Mouse (Mus musculus) cerebellum, adult 2 months (tissue): Measurements from ENCODE around the gene Klk1. TPM values are rescaled to one million over a fixed set of nuclear protein-coding genes. Genes with fewer than 3 reads are reported as not detected.

ENCODE experiments used
- DNase-seq, 2 experiments: peaks; one replicate each; pipeline ENCODE4 v3.0.0; 2021
- H3K27ac ChIP-seq: fragments of 200-500 bp; 2 replicates; pipeline ENCODE4 v1.5.1; 2012; ENCODE audit warnings: low read length, control low read depth, inconsistent platforms; ENCODE audit not compliant: insufficient read depth
- H3K27me3 ChIP-seq: fragments of 200-500 bp; 2 replicates; pipeline ENCODE4 v1.6.1; 2012; ENCODE audit warnings: inconsistent platforms, mild to moderate bottlenecking, low read length, moderate library complexity; ENCODE audit not compliant: control insufficient read depth, insufficient read depth
- H3K4me1 ChIP-seq: fragments of 200-500 bp; 2 replicates; pipeline ENCODE4 v1.6.1; 2011; ENCODE audit warnings: low read length; ENCODE audit not compliant: control insufficient read depth, insufficient read depth
- H3K4me3 ChIP-seq: fragments of 200-500 bp; replicated peaks from 2 replicates; pipeline ENCODE3; 2011; ENCODE audit warnings: mild to moderate bottlenecking, low read depth, low read length, control low read depth; ENCODE audit not compliant: insufficient read depth
- CTCF ChIP-seq: fragments of 200-500 bp; IDR thresholded peaks from 2 replicates; pipeline ENCODE4 v1.5.1; 2011; ENCODE audit warnings: low read depth, mild to moderate bottlenecking, control low read depth, low read length, moderate library complexity, borderline replicate concordance; ENCODE audit not compliant: insufficient read depth
- POLR2A ChIP-seq: fragments of 200-500 bp; IDR thresholded peaks from 2 replicates; pipeline ENCODE4 v1.6.1; 2011; ENCODE audit warnings: low read length, control low read depth, borderline replicate concordance; ENCODE audit not compliant: insufficient read depth
- WGBS: fragments of 180-500 bp; shearing (Covaris S2); methylation state at CpG from one replicate; pipeline ENCODE4 v1.1.7; 2018; 5-methylcytosine and 5-hydroxymethylcytosine counted together
- polyA plus RNA-seq: library from polyadenylated mRNA; depleted of rRNA; stranded (reverse); fragments of >200 nt; gene quantifications from 2 replicates; pipeline ENCODE4 v1.2.3, GENCODE M21; 2012

Gene Klk1
- polyA plus RNA-seq, 1 experiment = 0.20 TPM

DNA sequence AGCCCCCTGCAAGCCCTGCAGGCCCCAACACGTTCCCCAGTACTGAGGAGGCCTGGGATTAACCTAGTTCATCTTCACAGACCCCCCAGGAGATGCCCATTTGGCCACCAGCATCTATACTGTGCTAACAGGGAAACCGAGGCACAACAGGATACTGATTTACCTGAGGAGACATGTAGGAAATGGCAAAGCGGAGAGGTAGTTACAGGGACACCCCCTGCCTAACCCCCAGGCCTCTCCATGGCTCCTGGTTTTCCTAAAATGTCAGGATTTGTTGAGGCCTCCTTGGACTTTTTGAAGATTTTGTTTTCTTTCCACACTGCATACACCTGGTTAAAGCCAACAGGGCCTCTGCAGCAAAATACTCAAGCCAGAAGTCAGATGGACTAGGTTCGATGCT, 32.1 kb downstream of the Klk1 start, which contains the start of gene Acp4:
TSS of gene Acp4 (minus strand) at position 101 of the 400 bp plus-strand sequence.
- H3K27ac ChIP-seq = no peak within 1 kb of the TSS
- no peak within 1 kb of the TSS for H3K4me3 ChIP-seq
- no peaks in the 10 kb centered on the region for H3K27me3 ChIP-seq
- TF ChIP-seq CTCF (no peak), POLR2A (no peak)
- WGBS = 83% methylated on average over 4 of the region's 4 CpGs
- H3K4me1 ChIP-seq = no peaks in the 10 kb centered on the region
- DNase-seq = no peak

GRCm38 (mm10) chr7:44260410-44260809, 35.2 kb downstream of the Klk1 start:
- 77% methylated on average over 6 of the region's 6 CpGs for WGBS
- DNase-seq = no peak
- H3K27me3 ChIP-seq = no peaks in the 10 kb centered on the region
- H3K4me3 ChIP-seq = no peak overlapping the region
- no peak overlapping the region for H3K27ac ChIP-seq
- H3K4me1 ChIP-seq = no peaks in the 10 kb centered on the region
- no peak for TF ChIP-seq POLR2A
- TF ChIP-seq CTCF = no peak

GRCm38 (mm10) chr7:44261147-44261546, 36.0 kb downstream of the Klk1 start, which contains the start of gene Gm15517:
Gm15517 (plus strand) TSS chr7:44261447.
- DNase-seq = no peak
- no peak within 1 kb of the TSS for H3K27ac ChIP-seq
- TF ChIP-seq POLR2A (no peak), CTCF (no peak)
- H3K27me3 ChIP-seq = no peaks in the 10 kb centered on the region
- H3K4me1 ChIP-seq = no peaks in the 10 kb centered on the region
- WGBS = 41% methylated on average over 5 of the region's 5 CpGs
- no peak within 1 kb of the TSS for H3K4me3 ChIP-seq

GRCm38 (mm10) chr7:44262791-44263643, 37.9 kb downstream of the Klk1 start:
- Histone ChIP-seq H3K27me3 (no peaks in the 10 kb centered on the region), H3K4me1 (no peaks in the 10 kb centered on the region), H3K4me3 (peak overlapping the region; percentile 61), H3K27ac (peak overlapping the region; percentile 55)
- TF ChIP-seq CTCF (peak; percentile 98), POLR2A (peak; percentile 5; the same call in 1 of the 2 replicates)
- WGBS = 4% methylated on average over 34 of the region's 34 CpGs
- peak; percentile 94 to 99 for DNase-seq

- H3K4me3 ChIP-seq = no peak overlapping the region
- TF ChIP-seq POLR2A (no peak), CTCF (no peak)
- H3K27me3 ChIP-seq = no peaks in the 10 kb centered on the region
- no peak overlapping the region for H3K27ac ChIP-seq
- DNase-seq = no peak
- no peaks in the 10 kb centered on the region for H3K4me1 ChIP-seq
- WGBS = 81% methylated on average over 11 of the region's 11 CpGs
Measured at GRCm38 (mm10) chr7:44268117-44268516, 43.0 kb downstream of the Klk1 start.

DNA sequence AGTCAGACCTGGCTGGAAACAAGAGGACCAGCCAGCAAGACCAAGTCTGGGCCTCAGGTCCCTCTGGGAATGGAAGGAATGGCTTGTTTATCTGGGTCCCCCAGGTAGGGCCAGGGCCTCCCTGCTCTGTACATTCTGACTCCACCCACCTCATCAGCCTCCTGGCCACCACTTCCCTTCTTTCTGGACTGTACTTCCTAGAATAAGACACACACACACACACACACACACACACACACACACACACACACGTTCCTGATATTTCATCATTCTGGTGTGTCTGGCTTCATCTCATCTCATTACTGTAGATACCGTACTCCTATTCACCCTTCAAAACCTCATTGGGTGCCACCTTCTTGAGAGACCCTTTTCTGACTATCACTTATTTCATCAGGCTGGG, 44.2 kb downstream of the Klk1 start:
- no peak overlapping the region for H3K4me3 ChIP-seq
- no peaks in the 10 kb centered on the region for H3K4me1 ChIP-seq
- WGBS = 98% methylated on average over 2 of the region's 2 CpGs
- no peak for TF ChIP-seq CTCF
- no peak for TF ChIP-seq POLR2A
- no peak overlapping the region for H3K27ac ChIP-seq
- no peak for DNase-seq
- no peaks in the 10 kb centered on the region for H3K27me3 ChIP-seq

GRCm38 (mm10) chr7:44271309-44271708, 46.1 kb downstream of the Klk1 start:
- no peak for DNase-seq
- no peaks in the 10 kb centered on the region for H3K4me1 ChIP-seq
- no peaks in the 10 kb centered on the region for H3K27me3 ChIP-seq
- H3K27ac ChIP-seq = no peak overlapping the region
- no peak for TF ChIP-seq POLR2A
- no peak for TF ChIP-seq CTCF
- no peak overlapping the region for H3K4me3 ChIP-seq
- 66% methylated on average over 2 of the region's 2 CpGs for WGBS

DNA sequence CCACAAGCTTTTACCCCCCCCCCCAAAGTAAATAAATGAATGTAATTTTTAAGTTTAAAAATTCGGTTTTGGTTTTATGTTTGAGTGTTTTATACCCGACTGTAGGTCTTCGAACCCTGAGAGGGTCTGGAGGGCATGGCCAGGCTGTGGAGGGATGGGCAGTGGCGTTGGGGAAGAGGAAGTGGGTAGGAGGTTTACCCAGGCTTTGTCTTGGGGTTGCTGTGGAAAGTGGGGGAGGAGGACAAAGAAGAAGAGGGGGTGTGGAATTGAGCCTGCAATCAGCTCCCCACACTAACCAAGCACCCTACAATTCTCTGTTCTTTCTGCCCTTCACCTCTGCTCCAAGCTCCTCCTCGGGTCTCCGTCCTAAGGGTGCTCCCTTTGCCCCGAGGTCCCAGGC, 47.4 kb downstream of the Klk1 start:
- Histone ChIP-seq H3K4me1 (no peaks in the 10 kb centered on the region), H3K4me3 (no peak overlapping the region), H3K27me3 (no peaks in the 10 kb centered on the region), H3K27ac (no peak overlapping the region)
- 89% methylated on average over 7 of the region's 7 CpGs for whole genome bisulfite sequencing
- TF ChIP-seq POLR2A (no peak), CTCF (no peak)
- DNase-seq = no peak
